Mouse (Mus musculus) hindbrain, embryonic 11.5 days (tissue): ENCODE results near the gene Nkd1. TPM values are rescaled to one million over a fixed set of nuclear protein-coding genes. Genes with fewer than 3 reads are reported as not detected.

Experiments used
- ATAC-seq: fragments of 200-750 bp; cut with Nextera tagmentation; 2 replicates; pipeline ENCODE4 v1.8.0; 2017; ENCODE audit warnings: mild to moderate bottlenecking, moderate TSS enrichment, moderate library complexity; ENCODE audit not compliant: low FRiP score
- DNase-seq: peaks from one replicate; pipeline ENCODE4 v3.0.0-alpha.2; 2015; ENCODE audit warnings: low spot score
- H3K27ac ChIP-seq: fragments of 300-500 bp; sonication (generic); 2 replicates; pipeline ENCODE4 v1.5.1; 2014; ENCODE audit warnings: mild to moderate bottlenecking, low read depth, low read length
- H3K27me3 ChIP-seq: fragments of 300-500 bp; sonication (generic); 2 replicates; pipeline ENCODE4 v1.6.1; 2014; ENCODE audit warnings: mild to moderate bottlenecking, low read length, moderate library complexity, mixed read lengths; ENCODE audit not compliant: control insufficient read depth, insufficient read depth
- H3K36me3 ChIP-seq: fragments of 300-500 bp; sonication (generic); 2 replicates; pipeline ENCODE4 v1.6.1; 2014; ENCODE audit warnings: mild to moderate bottlenecking, low read length, moderate library complexity, mixed read lengths; ENCODE audit not compliant: control insufficient read depth, insufficient read depth
- H3K4me1 ChIP-seq: fragments of 300-500 bp; sonication (generic); replicated peaks from 2 replicates; pipeline ENCODE4 v1.6.1; 2014; ENCODE audit warnings: low read length, mixed read lengths; ENCODE audit not compliant: control insufficient read depth, insufficient read depth
- H3K4me2 ChIP-seq: fragments of 300-500 bp; sonication (generic); replicated peaks from 2 replicates; pipeline ENCODE4 v1.6.1; 2014; ENCODE audit warnings: mild to moderate bottlenecking, low read depth, low read length
- H3K4me3 ChIP-seq: fragments of 300-500 bp; sonication (generic); 2 replicates; pipeline ENCODE4 v1.5.1; 2014; ENCODE audit warnings: low read depth, low read length
- H3K9ac ChIP-seq: fragments of 300-500 bp; sonication (generic); 2 replicates; pipeline ENCODE4 v1.6.1; 2014; ENCODE audit warnings: low read depth, low read length
- H3K9me3 ChIP-seq: fragments of 300-500 bp; sonication (generic); 2 replicates; pipeline ENCODE4 v1.6.1; 2016; ENCODE audit warnings: low read length; ENCODE audit not compliant: control insufficient read depth
- WGBS: fragments of 180-500 bp; shearing (Covaris S2); extraction: QIAGEN DNeasy Blood & Tissue Kit; methylation state at CpG from one replicate; pipeline ENCODE4 v1.1.7; 2014; 5-methylcytosine and 5-hydroxymethylcytosine counted together
- polyA plus RNA-seq: library from polyadenylated mRNA; unstranded; fragments of >200 nt; fragmentation: Nextera tagmentation; extraction: Ambion mirVana; gene quantifications from 2 replicates; pipeline ENCODE4 v1.2.1, GENCODE M21; 2014

The Nkd1 gene
- polyA plus RNA-seq, 1 experiment from 2014 or later = 89.8 TPM

GRCm38 (mm10) chr8:88576351-88577142 is 55.4 kb downstream of the Nkd1 start:
- Histone ChIP-seq H3K9ac (no peak overlapping the region), H3K27me3 (no peaks in the 10 kb centered on the region), H3K4me1 (no peaks in the 10 kb centered on the region; the same call in 1 of the 2 replicates), H3K36me3 (no peaks in the 10 kb centered on the region), H3K4me2 (no peak overlapping the region), H3K27ac (no peak overlapping the region), H3K9me3 (no peaks in the 10 kb centered on the region), H3K4me3 (no peak overlapping the region)
- ATAC-seq (no peak), DNase-seq (no peak)
- WGBS = 90% methylated on average over 10 of the region's 10 CpGs

GRCm38 (mm10) chr8:88577666-88578065 is 56.5 kb downstream of the Nkd1 start:
- no peak overlapping the region for H3K4me3 ChIP-seq
- no peak overlapping the region for H3K4me2 ChIP-seq
- no peaks in the 10 kb centered on the region; the same call in 1 of the 2 replicates for H3K4me1 ChIP-seq
- no peak overlapping the region for H3K9ac ChIP-seq
- no peak for ATAC-seq
- no peak for DNase-seq
- H3K27me3 ChIP-seq = no peaks in the 10 kb centered on the region
- 81% methylated on average over 5 of the region's 5 CpGs for WGBS
- H3K27ac ChIP-seq = no peak overlapping the region
- no peaks in the 10 kb centered on the region for H3K9me3 ChIP-seq
- H3K36me3 ChIP-seq = no peaks in the 10 kb centered on the region

- no peaks in the 10 kb centered on the region for H3K27me3 ChIP-seq
- H3K9me3 ChIP-seq = no peaks in the 10 kb centered on the region
- no peak for DNase-seq
- H3K4me3 ChIP-seq = no peak overlapping the region
- no peaks in the 10 kb centered on the region for H3K36me3 ChIP-seq
- H3K27ac ChIP-seq = no peak overlapping the region
- 60% methylated on average over 14 of the region's 14 CpGs for WGBS
- H3K4me2 ChIP-seq = no peak overlapping the region
- H3K9ac ChIP-seq = no peak overlapping the region
- H3K4me1 ChIP-seq = no peaks in the 10 kb centered on the region; the same call in 1 of the 2 replicates
- no peak for ATAC-seq
Measured at GRCm38 (mm10) chr8:88578413-88579175, 57.4 kb downstream of the Nkd1 start.

- H3K9me3 ChIP-seq = no peaks in the 10 kb centered on the region
- DNase-seq (no peak), ATAC-seq (no peak)
- no peak overlapping the region for H3K9ac ChIP-seq
- no peaks in the 10 kb centered on the region for H3K27me3 ChIP-seq
- no peak overlapping the region for H3K4me3 ChIP-seq
- no peaks in the 10 kb centered on the region for H3K36me3 ChIP-seq
- H3K4me2 ChIP-seq = no peak overlapping the region
- H3K27ac ChIP-seq = no peak overlapping the region
- WGBS = 47% methylated on average over 7 of the region's 7 CpGs
- H3K4me1 ChIP-seq = no peaks in the 10 kb centered on the region; the same call in 1 of the 2 replicates
Measured at GRCm38 (mm10) chr8:88579246-88579645, 58.1 kb downstream of the Nkd1 start.

- no peak overlapping the region for H3K9ac ChIP-seq
- H3K9me3 ChIP-seq = no peaks in the 10 kb centered on the region
- WGBS = 86% methylated on average over 18 of the region's 18 CpGs
- ATAC-seq (no peak), DNase-seq (no peak)
- no peak overlapping the region for H3K4me3 ChIP-seq
- H3K4me1 ChIP-seq = no peaks in the 10 kb centered on the region; the same call in 1 of the 2 replicates
- no peaks in the 10 kb centered on the region for H3K36me3 ChIP-seq
- no peak overlapping the region for H3K4me2 ChIP-seq
- no peaks in the 10 kb centered on the region for H3K27me3 ChIP-seq
- H3K27ac ChIP-seq = no peak overlapping the region
Measured at GRCm38 (mm10) chr8:88579668-88580330, 58.6 kb downstream of the Nkd1 start.

- Histone ChIP-seq H3K4me1 (no peaks in the 10 kb centered on the region; the same call in 1 of the 2 replicates), H3K27me3 (no peaks in the 10 kb centered on the region), H3K9me3 (no peaks in the 10 kb centered on the region), H3K9ac (no peak overlapping the region), H3K4me3 (no peak overlapping the region), H3K4me2 (no peak overlapping the region), H3K27ac (no peak overlapping the region), H3K36me3 (no peaks in the 10 kb centered on the region)
- ATAC-seq (no peak), DNase-seq (no peak)
- WGBS = 85% methylated on average over 7 of the region's 7 CpGs
Measured at GRCm38 (mm10) chr8:88580785-88581184, 59.6 kb downstream of the Nkd1 start.

GRCm38 (mm10) chr8:88583863-88584262 is 62.7 kb downstream of the Nkd1 start:
- Histone ChIP-seq H3K27ac (no peak overlapping the region), H3K4me1 (no peaks in the 10 kb centered on the region), H3K4me2 (no peak overlapping the region), H3K9ac (no peak overlapping the region), H3K9me3 (no peaks in the 10 kb centered on the region), H3K27me3 (no peaks in the 10 kb centered on the region), H3K36me3 (0 out of 2 replicates have a peak, but pooled peaks cover 3% of the 10 kb centered on the region), H3K4me3 (no peak overlapping the region)
- DNase-seq (no peak), ATAC-seq (no peak)
- 87% methylated on average over 3 of the region's 3 CpGs for WGBS

GRCm38 (mm10) chr8:88588205-88588889 is 67.2 kb downstream of the Nkd1 start:
- ATAC-seq = no peak
- no peaks in the 10 kb centered on the region for H3K27me3 ChIP-seq
- 88% methylated on average over 8 of the region's 8 CpGs for WGBS
- no peak overlapping the region for H3K4me3 ChIP-seq
- no peak for DNase-seq
- H3K27ac ChIP-seq = no peak overlapping the region
- no peaks in the 10 kb centered on the region for H3K9me3 ChIP-seq
- H3K4me2 ChIP-seq = no peak overlapping the region
- H3K36me3 ChIP-seq = 0 out of 2 replicates have a peak, but pooled peaks cover 3% of the 10 kb centered on the region
- H3K9ac ChIP-seq = no peak overlapping the region
- no peaks in the 10 kb centered on the region for H3K4me1 ChIP-seq
